Mouse (Mus musculus) mouse embryonic stem cell (cell line): Measurements from ENCODE around the gene Kdm5a.

Experiments
- in situ Hi-C, 2 experiments: fragments of 300-500 bp; cut with MboI; formaldehyde crosslinking; loops; 1 replicate in 1 of 2; 3 replicates in 1 of 2; pipeline ENCODE4 v1.14.3; 2019 to 2020; ENCODE audit warnings: low sequenced_read_pairs in 2 of 2, low pct_unique_long_range_greater_than_20kb in 1 of 2, mixed read lengths in 1 of 2; ENCODE audit not compliant: unreplicated experiment in 1 of 2

The Kdm5a gene

DNA sequence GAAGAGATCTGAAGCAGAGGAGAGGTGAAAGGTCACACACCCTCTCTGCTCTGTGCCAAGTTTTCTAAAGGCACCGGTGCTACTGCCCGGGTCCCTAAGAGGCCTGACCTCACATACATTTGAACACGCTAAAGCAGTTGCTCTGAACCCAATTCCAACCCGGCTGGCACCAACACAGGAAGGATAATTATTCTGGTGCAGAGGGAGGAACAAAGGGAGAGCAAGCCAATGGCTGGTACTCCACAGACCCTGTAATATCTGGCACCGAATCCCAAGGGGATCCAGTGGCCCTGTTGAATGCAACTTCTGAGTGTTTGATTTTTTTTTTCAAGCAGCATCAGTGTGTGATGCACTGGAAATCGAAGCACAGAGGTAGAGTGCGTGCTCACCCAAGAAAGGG lies 127.1 kb downstream of the Kdm5a start:
- in situ Hi-C loops = no loop called here

DNA sequence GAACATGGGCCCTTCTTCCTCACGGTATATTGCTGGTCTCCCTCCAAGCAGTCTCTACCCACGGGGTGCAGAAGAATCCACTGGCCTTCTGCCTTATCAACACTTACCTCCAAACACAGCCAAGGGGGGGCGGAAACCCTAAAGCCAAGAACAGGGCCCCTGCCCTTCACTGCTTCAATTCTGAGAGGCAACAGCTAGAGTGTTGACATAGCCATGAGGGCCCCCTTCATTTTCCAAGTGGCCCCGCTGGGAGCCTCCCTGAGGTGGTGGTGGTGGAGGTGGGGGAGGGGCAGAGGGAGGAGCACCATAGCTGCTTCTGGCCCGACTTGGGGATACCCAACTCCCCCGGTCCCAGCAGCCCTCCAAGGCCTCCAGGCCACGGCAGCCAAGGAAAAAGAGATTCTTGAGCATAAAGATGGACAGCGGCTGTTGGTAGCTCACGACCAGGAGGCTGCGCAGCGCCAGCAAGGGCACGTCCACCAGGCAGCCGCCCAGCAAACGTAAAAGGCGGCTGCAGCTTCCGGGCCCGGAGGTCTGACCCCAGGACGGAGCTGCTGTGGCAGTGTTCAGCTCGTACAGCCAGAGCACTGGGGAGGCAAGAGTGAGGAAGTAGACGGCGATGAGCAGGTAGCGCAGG lies 128.1 kb downstream of the Kdm5a start:
- in situ Hi-C loops = no loop called here

DNA sequence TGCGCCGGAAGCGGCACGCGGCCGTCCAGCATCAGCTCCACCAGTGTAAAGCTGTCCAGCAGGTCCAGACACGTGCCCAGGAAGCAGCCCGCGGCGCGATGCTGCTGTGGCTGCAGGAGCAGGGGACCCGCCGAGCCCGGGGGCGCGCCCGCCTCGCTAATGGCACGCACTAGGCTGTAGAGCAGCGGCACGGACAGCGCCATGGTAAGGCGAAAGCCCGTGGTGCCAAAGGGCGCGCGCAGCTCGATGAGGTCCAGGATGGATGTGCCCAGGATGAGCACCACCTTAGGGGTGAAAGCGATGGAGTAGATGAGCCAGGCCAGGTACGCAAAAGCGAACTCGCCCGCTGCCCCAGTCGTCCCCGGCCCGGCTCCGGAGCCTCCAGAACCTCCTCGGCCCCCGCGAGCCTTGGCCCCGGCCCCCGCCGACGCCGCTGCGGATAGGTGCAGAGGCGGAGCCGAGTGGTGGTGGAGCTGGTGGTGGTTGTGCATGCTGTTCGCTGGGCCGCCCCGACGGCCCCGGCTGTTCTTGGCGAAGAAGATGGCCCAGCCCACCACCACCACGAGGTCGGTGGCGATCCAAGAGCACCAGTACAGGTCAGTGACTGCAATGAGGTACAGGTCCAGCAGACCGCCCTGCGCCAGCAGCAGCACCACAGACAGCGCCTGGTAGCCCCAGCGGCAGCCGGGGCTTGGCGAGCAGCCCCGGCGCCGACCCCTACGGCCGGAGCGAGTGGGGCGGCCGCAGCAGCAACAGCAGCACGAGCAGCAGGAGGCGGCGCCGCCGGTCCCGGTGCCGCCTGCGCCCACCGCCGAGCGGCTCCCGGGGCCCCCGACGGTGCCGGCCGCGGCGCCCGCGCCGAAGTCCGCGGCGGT lies 128.8 kb downstream of the Kdm5a start:
- in situ Hi-C loops = no loop called here

DNA sequence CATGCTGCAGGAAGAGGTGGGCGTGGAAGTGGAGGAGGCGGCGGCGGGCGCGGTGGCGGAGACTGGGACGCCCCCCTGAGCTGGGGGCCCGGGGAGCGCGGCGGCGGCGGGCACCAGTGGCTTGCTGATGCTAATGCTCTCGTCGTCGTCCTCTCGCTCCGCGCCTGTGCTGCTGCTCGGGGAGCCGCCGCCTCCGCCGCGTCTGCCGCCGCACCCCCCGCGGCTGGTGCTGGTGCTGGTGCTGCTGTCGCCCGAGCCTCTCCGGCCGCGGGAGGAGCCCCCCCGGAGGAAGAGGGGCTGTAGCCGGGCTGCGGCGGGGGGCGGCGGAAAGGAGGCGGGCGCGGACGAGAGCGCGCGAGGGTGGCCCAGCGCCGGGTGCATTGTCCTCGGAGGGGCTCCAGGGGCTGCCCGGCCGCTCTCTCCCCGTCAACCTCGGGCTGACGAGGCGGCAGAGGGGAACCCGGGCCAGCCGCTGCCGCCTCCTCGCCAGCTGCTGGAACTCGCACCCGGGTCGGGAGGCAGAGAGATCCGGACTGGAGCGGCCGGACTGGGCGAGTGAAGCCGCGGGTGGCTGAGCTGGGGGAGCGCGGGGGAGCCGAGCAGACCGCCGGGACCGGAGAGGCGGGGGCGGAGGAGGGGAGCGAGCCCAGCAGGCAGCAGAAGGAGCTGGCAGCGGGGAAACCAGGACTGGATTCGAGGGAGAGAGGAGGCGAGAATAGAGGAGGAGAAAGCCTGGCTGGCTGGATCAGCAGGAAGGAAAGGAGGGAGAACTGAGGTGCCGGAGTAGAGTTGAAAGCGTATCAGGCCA lies 129.7 kb downstream of the Kdm5a start, which contains the start of gene Tmem121b:
TSS of gene Tmem121b (minus strand) at position 434 of the 808 bp plus-strand sequence.
- in situ Hi-C loops = no loop called here
